Mouse (Mus musculus) ES-E14 (cell line): ENCODE results near the gene Cux1.

Experiments
- MAFK ChIP-seq: IDR thresholded peaks from 2 replicates; pipeline ENCODE4 v1.6.1; 2014; ENCODE audit warnings: mild to moderate bottlenecking, low read depth, low read length, inconsistent platforms; ENCODE audit not compliant: insufficient read depth
- ZNF384 ChIP-seq: IDR thresholded peaks from 2 replicates; pipeline ENCODE4 v1.6.1; 2012; ENCODE audit warnings: low read depth, low read length, inconsistent platforms

DNA sequence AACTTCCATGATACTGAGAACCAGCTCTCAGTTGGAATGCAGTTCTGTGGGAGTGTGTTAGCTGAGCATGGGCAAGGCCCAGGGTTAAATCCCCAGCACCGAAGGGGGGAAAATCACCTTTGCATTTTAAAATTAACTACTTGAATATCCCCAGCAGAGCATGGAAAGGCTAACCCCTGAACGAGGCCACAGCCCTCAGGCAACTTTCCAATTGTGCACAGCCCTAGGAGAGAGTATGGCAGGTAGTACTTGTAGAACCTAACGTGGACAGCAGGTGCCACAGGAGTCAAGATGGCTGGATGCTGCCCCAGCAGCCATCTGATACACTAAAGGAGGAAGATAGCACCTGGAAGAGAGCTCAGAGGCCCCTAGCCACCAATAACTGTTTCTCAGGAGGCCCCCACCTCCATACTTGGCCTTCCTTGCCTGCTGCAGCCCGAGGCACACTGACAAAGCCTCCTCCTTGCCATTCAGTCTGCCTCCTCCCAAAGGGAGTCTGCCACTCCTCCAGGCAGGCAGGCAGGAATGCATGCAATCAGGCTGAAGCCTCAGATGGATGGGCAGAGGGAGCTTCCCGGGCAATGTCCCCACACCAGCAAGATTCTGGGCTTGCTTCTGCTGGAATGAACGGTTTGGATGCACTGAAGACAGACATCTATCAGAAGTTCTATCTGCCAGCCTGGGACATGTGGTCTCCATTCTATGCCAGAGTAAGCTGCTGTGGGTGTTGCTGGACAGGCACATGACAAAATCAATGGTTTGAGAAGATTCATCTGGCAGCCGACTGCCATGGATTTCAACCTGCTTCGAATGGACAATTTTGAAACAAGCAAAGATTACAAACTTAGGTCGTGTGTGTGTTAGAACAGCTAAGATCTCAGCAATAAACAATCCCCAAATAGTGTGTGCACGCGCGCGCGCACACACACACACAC is 10.7 kb downstream of the Cux1 start:
- TF ChIP-seq ZNF384 (no peak), MAFK (no peak)
